Mouse (Mus musculus): Measurements from ENCODE around the gene Rhox4b. TPM values are rescaled to one million over a fixed set of nuclear protein-coding genes. Genes with fewer than 3 reads are reported as not detected.
"Not testable (repeated sequence)": the region's sequence is repeated elsewhere in the genome, so short reads cannot be mapped to it uniquely, and the experiment has no call there.

Rhox4b gene
- polyA plus RNA-seq (2012; rRNA removed), result 0.14 TPM in 1 of 2 replicates, not detected in the other

DNA sequence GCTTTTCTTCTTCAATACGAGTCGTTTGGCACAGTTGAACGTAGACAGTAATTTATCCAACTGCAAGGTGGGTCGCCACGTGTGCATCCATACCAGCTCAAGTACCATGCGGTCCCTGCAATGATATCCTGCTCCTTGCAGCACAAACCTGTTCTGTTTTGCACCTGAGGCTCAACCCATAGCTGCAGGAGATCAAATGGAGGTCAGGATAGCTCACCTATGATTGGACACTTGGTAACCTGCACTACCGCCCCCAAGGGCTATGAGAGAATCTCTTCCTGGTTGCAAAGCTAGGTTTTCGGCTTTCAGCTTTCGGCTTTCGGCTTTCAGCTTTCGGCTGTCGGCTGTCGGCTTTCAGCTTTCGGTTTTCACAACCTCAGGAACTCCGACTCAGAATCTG lies at the start of gene Rhox4b:
Gene Rhox4b, plus strand, starts transcription at position 301 of the 400 bp plus-strand sequence.
- not testable (repeated sequence) for DNase-seq (ENCODE audit: low read depth)

DNA sequence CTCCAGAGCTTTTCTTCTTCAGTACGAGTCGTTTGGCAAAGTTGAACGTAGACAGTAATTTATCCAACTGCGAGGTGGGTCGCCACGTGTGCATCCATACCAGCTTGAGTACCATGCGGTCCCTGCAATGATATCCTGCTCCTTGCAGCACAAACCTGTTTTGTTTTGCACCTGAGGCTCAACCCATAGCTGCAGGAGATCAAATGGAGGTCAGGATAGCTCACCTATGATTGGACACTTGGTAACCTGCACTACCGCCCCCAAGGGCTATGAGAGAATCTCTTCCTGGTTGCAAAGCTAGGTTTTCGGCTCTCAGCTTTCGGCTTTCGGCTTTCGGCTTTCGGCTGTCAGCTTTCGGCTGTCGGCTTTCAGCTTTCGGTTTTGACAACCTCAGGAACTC lies 41.7 kb upstream of the Rhox4b start, which contains the start of gene Rhox4a2:
Gene Rhox4a2, plus strand, starts transcription at position 301 of the 400 bp plus-strand sequence.
- not testable (repeated sequence) for DNase-seq (ENCODE audit: low read depth)

DNA sequence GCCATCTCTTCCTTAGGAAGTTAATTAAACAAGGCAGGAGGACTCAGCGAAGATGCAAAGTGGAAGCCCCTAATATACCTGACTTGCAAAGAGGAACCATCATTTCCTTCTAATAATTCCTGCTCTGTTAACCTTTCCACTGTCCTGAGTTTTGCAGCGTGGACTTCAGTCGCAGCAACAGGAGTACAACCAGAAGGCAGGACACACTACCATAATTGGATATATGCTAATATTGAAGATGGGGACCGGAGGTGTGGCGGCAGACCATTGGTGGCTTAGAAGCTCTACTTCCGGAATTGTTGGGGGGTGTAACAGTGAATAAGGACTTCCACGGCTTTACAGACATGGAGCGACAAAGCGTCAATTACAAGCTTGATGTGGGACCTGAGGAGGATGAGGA lies 20.5 kb upstream of the Rhox4b start, which contains the start of gene Rhox2b:
Gene Rhox2b, plus strand, starts transcription at position 301 of the 400 bp plus-strand sequence.
- not testable (repeated sequence) for DNase-seq (ENCODE audit: low read depth)

DNA sequence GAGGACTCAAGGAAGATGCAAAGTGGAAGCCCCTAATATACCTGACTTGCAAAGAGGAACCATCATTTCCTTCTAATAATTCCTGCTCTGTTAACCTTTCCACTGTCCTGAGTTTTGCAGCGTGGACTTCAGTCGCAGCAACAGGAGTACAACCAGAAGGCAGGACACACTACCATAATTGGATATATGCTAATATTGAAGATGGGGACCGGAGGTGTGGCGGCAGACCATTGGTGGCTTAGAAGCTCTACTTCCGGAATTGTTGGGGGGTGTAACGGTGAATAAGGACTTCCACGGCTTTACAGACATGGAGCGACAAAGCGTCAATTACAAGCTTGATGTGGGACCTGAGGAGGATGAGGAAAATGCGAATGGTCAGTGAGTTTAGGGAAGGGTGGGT lies 21.1 kb downstream of the Rhox4b start, which contains the start of gene Rhox2c:
Gene Rhox2c, plus strand, starts transcription at position 301 of the 400 bp plus-strand sequence.
- not testable (repeated sequence) for DNase-seq (ENCODE audit: low read depth)

DNA sequence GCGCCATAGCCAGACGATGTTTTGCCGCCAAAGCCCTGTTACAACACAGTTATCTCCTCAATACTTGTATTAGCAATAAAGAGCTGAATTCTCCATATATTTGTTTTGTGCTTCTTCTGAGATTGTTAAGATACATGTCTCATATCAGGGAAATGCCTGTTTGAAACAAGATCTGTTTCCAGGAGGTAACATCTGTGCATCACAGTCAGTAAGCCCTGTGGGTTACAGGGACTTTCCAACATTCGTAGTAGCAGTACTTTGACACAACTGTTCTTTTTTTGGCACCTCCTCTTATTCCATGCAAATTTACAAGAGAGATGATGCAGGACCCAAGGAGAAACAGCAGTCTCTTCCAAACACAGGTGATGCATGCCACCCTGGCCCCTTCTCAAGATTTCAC lies 26.0 kb downstream of the Rhox4b start, which contains the start of gene Rhox3c:
Gene Rhox3c, plus strand, starts transcription at position 301 of the 400 bp plus-strand sequence.
- DNase-seq (ENCODE audit: low read depth), result not testable (repeated sequence)

DNA sequence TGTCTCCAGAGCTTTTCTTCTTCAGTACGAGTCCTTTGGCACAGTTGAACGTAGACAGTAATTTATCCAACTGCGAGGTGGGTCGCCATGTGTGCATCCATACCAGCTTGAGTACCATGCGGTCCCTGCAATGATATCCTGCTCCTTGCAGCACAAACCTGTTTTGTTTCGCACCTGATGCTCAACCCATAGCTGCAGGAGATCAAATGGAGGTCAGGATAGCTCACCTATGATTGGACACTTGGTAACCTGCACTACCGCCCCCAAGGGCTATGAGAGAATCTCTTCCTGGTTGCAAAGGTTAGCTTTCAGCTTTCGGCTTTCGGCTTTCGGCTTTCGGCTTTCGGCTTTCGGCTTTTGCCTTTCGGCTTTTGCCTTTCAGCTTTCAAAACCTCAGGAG lies 47.7 kb downstream of the Rhox4b start, which contains the start of gene Rhox4c:
Gene Rhox4c, plus strand, starts transcription at position 301 of the 400 bp plus-strand sequence.
- not testable (repeated sequence) for DNase-seq (ENCODE audit: low read depth)

Other genes with a start within 250 kb of the Rhox4b start
- 363 and 455 TPM in 2 replicates for gene Ndufa1, start 241.3 kb upstream of the Rhox4b start, polyA plus RNA-seq (2012; rRNA removed)
- 8.3 and 10.6 TPM in 2 replicates for gene Rnf113a1, start 241.2 kb upstream of the Rhox4b start, polyA plus RNA-seq (2012; rRNA removed)
- gene Gm9, start 221.5 kb upstream of the Rhox4b start, polyA plus RNA-seq (2012; rRNA removed), result not detected in 2 replicates
- gene Rhox1, start 210.2 kb upstream of the Rhox4b start, polyA plus RNA-seq (2012; rRNA removed), result not detected in 2 replicates
- gene Rhox2a, start 187.5 kb upstream of the Rhox4b start, polyA plus RNA-seq (2012; rRNA removed), result not detected in 2 replicates
- not detected in 2 replicates for gene Rhox3a, start 182.6 kb upstream of the Rhox4b start, polyA plus RNA-seq (2012; rRNA removed)
- not detected in 2 replicates for gene Rhox4a, start 167.2 kb upstream of the Rhox4b start, polyA plus RNA-seq (2012; rRNA removed)
- not detected in 2 replicates for gene Rhox3a2, start 52.5 kb upstream of the Rhox4b start, polyA plus RNA-seq (2012; rRNA removed)
- 0.10 and 0.30 TPM in 2 replicates for gene Rhox4a2, start 41.6 kb upstream of the Rhox4b start, polyA plus RNA-seq (2012; rRNA removed)
- not detected in 2 replicates for gene Rhox2b, start 20.4 kb upstream of the Rhox4b start, polyA plus RNA-seq (2012; rRNA removed)
- gene Rhox2c, start 21.2 kb downstream of the Rhox4b start, polyA plus RNA-seq (2012; rRNA removed), result not detected in 2 replicates
- not detected in 2 replicates for gene Rhox3c, start 26.1 kb downstream of the Rhox4b start, polyA plus RNA-seq (2012; rRNA removed)
- gene Rhox4c, start 47.8 kb downstream of the Rhox4b start, polyA plus RNA-seq (2012; rRNA removed), result not detected in 2 replicates
- not detected in 2 replicates for gene Rhox2d, start 60.9 kb downstream of the Rhox4b start, polyA plus RNA-seq (2012; rRNA removed)
- not detected in 2 replicates for gene Rhox4d, start 81.9 kb downstream of the Rhox4b start, polyA plus RNA-seq (2012; rRNA removed)
- not detected in 2 replicates for gene Rhox2e, start 98.0 kb downstream of the Rhox4b start, polyA plus RNA-seq (2012; rRNA removed)
- not detected in 2 replicates for gene Rhox3e, start 109.5 kb downstream of the Rhox4b start, polyA plus RNA-seq (2012; rRNA removed)
- gene Rhox4e, start 124.9 kb downstream of the Rhox4b start, polyA plus RNA-seq (2012; rRNA removed), result not detected in 2 replicates
- not detected in 2 replicates for gene Rhox2f, start 138.9 kb downstream of the Rhox4b start, polyA plus RNA-seq (2012; rRNA removed)
- not detected in 2 replicates for gene Rhox3f, start 148.5 kb downstream of the Rhox4b start, polyA plus RNA-seq (2012; rRNA removed)
- not detected in 2 replicates for gene Rhox4f, start 175.2 kb downstream of the Rhox4b start, polyA plus RNA-seq (2012; rRNA removed)
- gene Rhox3g, start 196.1 kb downstream of the Rhox4b start, polyA plus RNA-seq (2012; rRNA removed), result not detected in 2 replicates
- gene Rhox2g, start 211.0 kb downstream of the Rhox4b start, polyA plus RNA-seq (2012; rRNA removed), result not detected in 2 replicates
- gene Rhox4g, start 218.8 kb downstream of the Rhox4b start, polyA plus RNA-seq (2012; rRNA removed), result not detected in 2 replicates
- not detected in 2 replicates for gene Rhox3h, start 236.3 kb downstream of the Rhox4b start, polyA plus RNA-seq (2012; rRNA removed)
- not detected in 2 replicates for gene Rhox2h, start 240.8 kb downstream of the Rhox4b start, polyA plus RNA-seq (2012; rRNA removed)